Mouse (Mus musculus): ENCODE results near the gene Tnip1.
"Not testable (repeated sequence)": the region's sequence is repeated elsewhere in the genome, so short reads cannot be mapped to it uniquely, and the experiment has no call there.

The Tnip1 gene

DNA sequence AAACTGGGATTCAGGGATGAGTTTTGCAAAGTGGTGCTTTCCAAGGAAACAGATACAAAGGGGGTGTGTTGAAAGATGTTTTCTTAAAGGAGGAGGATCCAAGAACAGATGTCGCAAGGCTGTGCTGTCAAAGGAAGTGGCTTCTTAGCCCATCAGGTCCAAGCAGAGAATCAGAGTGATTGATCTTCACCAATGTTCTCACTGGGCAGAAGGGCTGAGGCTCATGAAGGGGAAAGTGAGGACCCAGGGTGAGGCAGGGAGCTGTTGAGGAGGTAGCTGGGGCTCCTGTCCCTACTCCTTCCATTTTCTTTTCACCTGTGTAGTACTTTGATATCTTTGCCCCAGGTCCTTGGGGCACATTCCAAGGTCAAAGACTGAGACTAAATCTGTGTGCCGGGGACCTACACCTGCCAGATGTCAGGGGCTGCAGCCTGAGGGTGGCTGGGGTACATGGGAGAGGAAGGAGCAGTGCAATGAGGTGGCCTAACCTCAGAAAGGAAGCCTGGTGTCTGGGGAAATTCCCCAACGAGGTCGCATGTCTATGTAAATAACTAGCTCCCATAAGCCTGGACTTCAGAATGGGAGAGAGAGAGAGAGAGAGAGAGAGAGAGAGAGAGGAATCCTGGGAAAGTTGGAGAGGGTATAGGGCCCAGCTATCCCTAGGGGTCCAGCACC lies 9.5 kb upstream of the Tnip1 start:
- DNase-seq (ENCODE audit: low spot score) = no peak

GRCm38 (mm10) chr11:54971365-54972048 lies 8.8 kb upstream of the Tnip1 start:
- DNase-seq (ENCODE audit: low spot score) = no peak

DNA sequence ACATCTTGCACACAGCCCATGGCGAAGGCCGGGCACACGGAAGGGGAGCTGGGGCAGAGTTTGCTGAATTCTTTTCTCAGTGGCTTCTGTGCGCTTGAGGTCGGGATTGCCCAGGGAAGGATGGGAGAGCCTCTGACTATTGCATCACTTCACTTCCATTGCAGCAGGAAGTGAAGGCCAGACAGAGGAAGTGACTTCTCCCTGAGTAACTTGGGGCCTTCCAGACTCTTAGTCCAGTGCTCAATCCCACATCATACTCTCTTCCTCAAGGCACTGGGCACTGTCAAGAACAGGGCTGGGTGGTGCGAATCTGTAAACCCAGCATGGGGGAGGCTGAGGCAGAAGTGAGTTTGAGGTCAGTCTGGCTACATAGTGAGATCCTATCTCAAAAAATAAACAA lies 2.5 kb upstream of the Tnip1 start:
- DNase-seq (ENCODE audit: low spot score) = no peak

GRCm38 (mm10) chr11:54961921-54962320 lies 796 bp downstream of the Tnip1 start:
- DNase-seq (ENCODE audit: low spot score) = no peak

GRCm38 (mm10) chr11:54961164-54961850 lies 1.4 kb downstream of the Tnip1 start:
- DNase-seq (ENCODE audit: low spot score) = no peak

DNA sequence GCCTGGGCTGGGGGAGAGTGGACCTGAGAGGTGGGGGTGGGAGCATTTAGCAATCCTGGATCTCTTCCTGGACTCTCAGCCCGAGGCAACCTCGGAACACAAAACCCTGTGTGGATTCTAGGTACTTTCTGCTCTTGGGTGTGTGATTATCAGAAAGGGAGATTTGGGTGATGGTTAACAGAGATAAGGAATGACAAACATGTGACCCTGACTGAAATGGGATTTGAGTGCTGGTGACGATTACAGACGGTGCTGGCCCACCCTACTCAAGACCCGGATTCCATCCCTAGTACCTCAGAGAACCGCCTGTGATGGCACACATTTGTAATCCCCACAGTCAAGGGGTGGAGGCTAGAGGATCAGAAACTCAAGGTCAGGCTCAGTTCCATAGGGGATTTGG lies 2.5 kb downstream of the Tnip1 start:
- DNase-seq (ENCODE audit: low spot score) = no peak

GRCm38 (mm10) chr11:54958571-54959073 lies 4.1 kb downstream of the Tnip1 start:
- DNase-seq (ENCODE audit: low spot score) = no peak

DNA sequence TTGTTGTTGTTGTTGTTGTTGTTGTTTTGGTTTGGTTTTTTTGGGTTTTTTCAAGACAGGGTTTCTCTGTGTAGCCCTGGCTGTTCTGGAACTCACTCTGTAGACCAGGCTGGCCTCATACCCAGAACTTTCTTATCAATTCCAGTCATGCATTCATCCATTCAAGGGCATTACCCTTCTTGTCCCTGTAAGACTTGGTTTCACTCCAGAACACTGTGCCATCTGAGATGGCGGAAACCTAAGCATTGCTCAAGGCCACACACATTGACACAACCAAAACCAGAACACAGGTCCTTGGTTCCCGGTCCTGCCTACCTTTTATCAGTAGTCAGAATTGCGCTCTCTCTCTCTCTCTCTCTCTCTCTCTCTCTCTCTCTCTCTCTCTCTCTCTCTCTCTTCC lies 5.0 kb downstream of the Tnip1 start:
- not testable (repeated sequence) for DNase-seq (ENCODE audit: low spot score)

DNA sequence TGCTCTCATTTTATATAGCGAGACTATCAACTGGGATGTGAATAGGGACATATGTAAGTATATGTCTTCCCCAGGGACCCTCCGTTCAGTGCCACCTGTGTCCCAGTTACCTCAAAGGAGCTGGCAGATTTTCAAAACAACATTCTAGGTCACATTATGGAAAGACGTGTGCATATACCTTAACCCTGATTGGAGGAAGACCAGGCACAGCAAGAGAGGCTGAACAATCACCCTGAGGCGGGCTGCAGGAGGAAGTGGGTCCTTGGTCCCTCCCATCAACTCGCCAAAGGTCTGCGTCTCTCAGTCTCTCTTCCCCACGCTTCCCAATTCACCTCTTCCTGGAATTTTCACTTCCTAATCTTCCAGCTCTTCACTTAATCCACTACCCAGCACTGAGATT lies 5.8 kb downstream of the Tnip1 start:
- DNase-seq (ENCODE audit: low spot score) = no peak

- peak; percentile 95 for DNase-seq (ENCODE audit: low spot score)
Observed at GRCm38 (mm10) chr11:54955735-54956480, 6.8 kb downstream of the Tnip1 start.

GRCm38 (mm10) chr11:54955400-54955734 lies 7.3 kb downstream of the Tnip1 start:
- not testable (repeated sequence) for DNase-seq (ENCODE audit: low spot score)

DNA sequence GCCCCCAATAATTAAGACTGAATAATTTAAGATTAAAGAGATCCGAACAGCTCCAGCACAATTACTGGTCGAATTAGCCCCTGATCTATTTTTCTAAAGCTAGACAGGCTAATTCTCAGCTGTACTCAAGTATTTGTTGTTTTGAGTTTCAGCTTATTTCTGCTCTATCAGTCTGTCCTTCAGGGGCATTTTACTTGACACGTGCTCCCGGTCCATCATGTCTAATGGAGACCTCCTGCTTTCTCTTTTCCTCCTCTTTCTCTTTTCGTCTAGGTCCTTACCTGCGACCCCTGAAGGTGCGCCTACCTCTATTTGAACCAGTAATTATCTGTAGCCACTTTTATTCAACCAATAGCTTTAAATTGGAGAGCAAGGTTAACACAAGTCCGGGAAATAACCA lies 8.0 kb downstream of the Tnip1 start:
- no peak for DNase-seq (ENCODE audit: low spot score)

GRCm38 (mm10) chr11:54953993-54954446 lies 8.7 kb downstream of the Tnip1 start:
- no peak for DNase-seq (ENCODE audit: low spot score)

- no peak for DNase-seq (ENCODE audit: low spot score)
Observed at GRCm38 (mm10) chr11:54952651-54953050, 10.1 kb downstream of the Tnip1 start.

- DNase-seq (ENCODE audit: low spot score) = no peak
Observed at GRCm38 (mm10) chr11:54950684-54951083, 12.0 kb downstream of the Tnip1 start.

GRCm38 (mm10) chr11:54949717-54950116 lies 13.0 kb downstream of the Tnip1 start:
- DNase-seq (ENCODE audit: low spot score) = no peak

DNA sequence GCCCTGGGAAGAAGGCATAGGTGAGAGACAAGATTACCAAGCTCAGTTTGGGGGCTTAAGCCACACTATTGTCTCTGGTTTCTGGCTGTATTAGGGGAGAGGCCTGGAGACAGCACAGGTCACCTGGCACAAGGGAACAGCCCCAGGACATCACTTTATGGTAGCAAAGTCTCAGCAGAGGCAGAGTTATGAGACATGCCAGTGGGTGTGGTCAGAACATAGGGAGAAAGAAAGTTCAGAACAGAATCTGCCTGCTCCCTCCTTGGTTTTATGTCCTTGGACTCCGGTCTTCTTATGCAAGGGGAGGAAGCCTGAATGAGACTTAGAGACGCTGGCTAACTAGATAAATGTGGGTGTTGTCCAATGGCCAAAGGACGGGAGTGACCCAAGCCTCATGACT lies 18.0 kb downstream of the Tnip1 start:
- no peak for DNase-seq (ENCODE audit: low spot score)

DNA sequence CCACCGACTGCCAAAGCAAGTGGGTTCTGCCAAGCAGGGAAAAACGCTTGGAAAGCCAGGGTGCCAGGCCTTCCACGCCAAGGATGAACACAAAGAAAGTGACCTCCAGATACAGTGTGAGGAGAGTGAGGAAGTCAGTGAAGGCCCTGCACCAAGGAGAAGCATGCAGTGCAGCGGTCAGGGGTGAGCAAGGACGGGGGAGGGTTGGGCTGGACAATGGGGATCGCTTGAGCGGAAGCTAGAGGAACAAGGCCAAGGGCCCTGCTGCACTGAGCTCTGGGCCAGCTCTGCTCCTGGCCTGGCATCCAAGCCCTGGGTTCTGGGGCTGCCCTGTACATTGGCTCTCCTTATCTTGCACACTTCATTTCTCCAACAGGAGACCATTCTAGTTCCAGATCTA lies 22.7 kb downstream of the Tnip1 start:
- peak; percentile 79 for DNase-seq (ENCODE audit: low spot score)

DNA sequence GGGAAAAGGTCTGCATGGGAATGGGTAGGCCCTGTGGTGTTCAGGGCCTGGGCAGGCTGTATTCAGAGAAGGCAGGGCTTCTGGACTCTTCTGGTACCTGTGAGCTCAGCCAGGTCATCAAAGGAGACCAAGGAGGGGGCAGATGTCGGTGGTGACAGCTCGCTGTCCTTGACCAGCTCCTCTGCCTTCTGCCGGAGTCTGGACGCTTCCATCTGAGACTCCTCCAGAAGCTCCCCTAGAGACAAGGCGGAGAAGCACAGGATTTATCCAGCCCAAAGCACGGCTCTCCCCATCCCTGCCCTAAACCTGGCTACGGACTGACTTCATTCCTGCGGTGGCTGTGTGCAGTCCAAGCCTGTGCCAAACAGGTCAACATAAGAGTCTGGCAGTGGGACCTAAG lies 23.2 kb downstream of the Tnip1 start:
- no peak for DNase-seq (ENCODE audit: low spot score)

- no peak for DNase-seq (ENCODE audit: low spot score)
Observed at GRCm38 (mm10) chr11:54936771-54937140, 26.0 kb downstream of the Tnip1 start.

- DNase-seq (ENCODE audit: low spot score) = no peak
Observed at GRCm38 (mm10) chr11:54936035-54936770, 26.5 kb downstream of the Tnip1 start.

DNA sequence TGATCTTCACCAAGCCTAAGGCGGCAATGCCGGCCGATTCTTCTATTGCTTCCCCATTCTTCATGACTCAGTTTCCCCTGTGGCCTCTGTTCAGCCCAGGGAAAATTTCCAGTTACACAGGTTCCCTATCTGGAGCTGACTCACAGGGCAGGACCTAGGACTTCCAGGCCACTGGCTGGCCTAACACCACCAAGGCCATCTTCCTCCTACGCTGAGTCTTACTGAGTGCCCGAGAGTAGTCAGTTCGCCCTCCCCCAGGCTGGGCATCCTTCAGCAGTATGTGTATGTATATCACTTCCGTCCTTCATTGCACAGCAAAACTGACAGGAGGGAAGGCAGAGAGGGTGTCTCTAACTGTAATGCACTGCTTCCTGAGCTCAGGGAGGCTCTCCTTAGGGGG lies 28.5 kb downstream of the Tnip1 start:
- DNase-seq (ENCODE audit: low spot score) = peak; percentile 47

Measured in ovary, adult 18-20 months (tissue).